Mouse (Mus musculus) small intestine, adult 2 months (tissue): ENCODE measurements around the gene Gm21680. TPM values are rescaled to one million over a fixed set of nuclear protein-coding genes. Genes with fewer than 3 reads are reported as not detected.

Experiments used
- polyA plus RNA-seq: library from polyadenylated mRNA; depleted of rRNA; stranded (reverse); fragments of >200 nt; gene quantifications from 2 replicates; pipeline ENCODE4 v1.2.3, GENCODE M21; 2012; rRNA removed

Gene Gm21680
- polyA plus RNA-seq, 1 experiment: not detected

Other genes starting within 250 kb of the Gm21680 start
- 0.08 and 0.09 TPM in 2 replicates for gene Actr3b, start 212.7 kb downstream of the Gm21680 start, polyA plus RNA-seq
- gene Gm21663, start 30.3 kb downstream of the Gm21680 start, polyA plus RNA-seq: not detected in 2 replicates
- gene Gm21671, start 18.2 kb downstream of the Gm21680 start, polyA plus RNA-seq: not detected in 2 replicates
- not detected in 2 replicates for gene Gm21698, start 16.0 kb upstream of the Gm21680 start, polyA plus RNA-seq
- gene Gm1979, start 32.1 kb upstream of the Gm21680 start, polyA plus RNA-seq: not detected in 2 replicates
- gene Gm5862, start 50.3 kb upstream of the Gm21680 start, polyA plus RNA-seq: not detected in 2 replicates
- not detected in 2 replicates for gene Speer4a, start 66.9 kb upstream of the Gm21680 start, polyA plus RNA-seq
- not detected in 2 replicates for gene Gm7347, start 85.9 kb upstream of the Gm21680 start, polyA plus RNA-seq
- not detected in 2 replicates for gene Gm10471, start 116.6 kb upstream of the Gm21680 start, polyA plus RNA-seq
- gene 5031410I06Rik, start 132.7 kb upstream of the Gm21680 start, polyA plus RNA-seq: not detected in 2 replicates
- not detected in 2 replicates for gene Gm10220, start 148.8 kb upstream of the Gm21680 start, polyA plus RNA-seq